Mouse (Mus musculus) hindbrain, embryonic 12.5 days (tissue): ENCODE results near the gene Usp20. TPM values are rescaled to one million over a fixed set of nuclear protein-coding genes. Genes with fewer than 3 reads are reported as not detected.

ENCODE experiments used
- ATAC-seq: fragments of 200-750 bp; cut with Nextera tagmentation; 2 replicates; pipeline ENCODE4 v1.8.0; 2017; ENCODE audit warnings: moderate TSS enrichment; ENCODE audit not compliant: low FRiP score
- H3K27ac ChIP-seq: fragments of 300-500 bp; sonication (generic); 2 replicates; pipeline ENCODE4 v1.5.1; 2016; ENCODE audit warnings: mild to moderate bottlenecking
- H3K27me3 ChIP-seq: fragments of 300-500 bp; sonication (generic); 2 replicates; pipeline ENCODE4 v1.6.1; 2016; ENCODE audit warnings: mild to moderate bottlenecking
- H3K36me3 ChIP-seq: fragments of 300-500 bp; sonication (generic); 2 replicates; pipeline ENCODE4 v1.6.1; 2016; ENCODE audit warnings: mild to moderate bottlenecking
- H3K4me1 ChIP-seq: fragments of 300-500 bp; sonication (generic); 2 replicates; pipeline ENCODE4 v1.6.1; 2016
- H3K4me2 ChIP-seq: fragments of 300-500 bp; sonication (generic); replicated peaks from 2 replicates; pipeline ENCODE4 v1.6.1; 2016; ENCODE audit warnings: mild to moderate bottlenecking
- H3K4me3 ChIP-seq: fragments of 300-500 bp; sonication (generic); 2 replicates; pipeline ENCODE4 v1.5.1; 2016; ENCODE audit warnings: mild to moderate bottlenecking
- H3K9ac ChIP-seq: fragments of 300-500 bp; sonication (generic); 2 replicates; pipeline ENCODE4 v1.6.1; 2016; ENCODE audit warnings: mild to moderate bottlenecking, moderate library complexity
- H3K9me3 ChIP-seq: fragments of 300-500 bp; sonication (generic); replicated peaks from 2 replicates; pipeline ENCODE4 v1.6.1; 2016; ENCODE audit warnings: mild to moderate bottlenecking
- WGBS: fragments of 180-500 bp; shearing (Covaris S2); methylation state at CpG from one replicate; pipeline ENCODE4 v1.1.7; 2016; 5-methylcytosine and 5-hydroxymethylcytosine counted together
- polyA plus RNA-seq: library from polyadenylated mRNA; unstranded; fragments of >200 nt; fragmentation: Nextera tagmentation; extraction: Ambion mirVana; gene quantifications from 2 replicates; pipeline ENCODE4 v1.2.1, GENCODE M21; 2016

Gene Usp20
- polyA plus RNA-seq, 1 experiment from 2014 or later, result 37.9 TPM

DNA sequence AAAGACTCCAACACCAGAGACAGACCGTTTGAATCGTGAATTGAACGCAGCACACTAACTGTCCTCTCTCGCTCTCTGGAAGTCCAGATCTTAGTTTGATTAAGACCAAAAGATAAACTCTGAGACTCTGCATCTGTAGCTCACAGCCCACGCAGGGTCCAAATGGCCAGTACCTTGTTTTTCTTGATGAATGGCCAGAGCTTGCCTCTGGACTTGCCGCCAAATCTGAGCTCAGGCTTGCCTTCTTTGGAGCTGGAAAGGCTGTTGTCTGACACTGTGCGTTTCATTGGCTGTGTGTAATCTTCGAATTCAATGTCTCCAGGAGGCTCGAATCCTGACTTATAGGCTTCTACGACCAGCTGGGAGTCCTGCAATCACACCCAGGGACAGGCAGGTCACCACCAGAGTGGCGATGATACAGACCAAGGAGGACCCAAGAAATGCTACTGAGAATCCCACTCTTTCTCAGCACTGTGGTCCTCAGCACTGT, 71.8 kb downstream of the Usp20 start:
- ATAC-seq, result no peak
- Histone ChIP-seq H3K4me3 (no peak overlapping the region), H3K27me3 (no peaks in the 10 kb centered on the region), H3K4me2 (no peak overlapping the region), H3K27ac (no peak overlapping the region), H3K36me3 (peaks cover 40% of the 10 kb centered on the region), H3K9me3 (no peaks in the 10 kb centered on the region), H3K9ac (no peak overlapping the region), H3K4me1 (no peaks in the 10 kb centered on the region)
- WGBS, result 93% methylated on average over 11 of the region's 11 CpGs

DNA sequence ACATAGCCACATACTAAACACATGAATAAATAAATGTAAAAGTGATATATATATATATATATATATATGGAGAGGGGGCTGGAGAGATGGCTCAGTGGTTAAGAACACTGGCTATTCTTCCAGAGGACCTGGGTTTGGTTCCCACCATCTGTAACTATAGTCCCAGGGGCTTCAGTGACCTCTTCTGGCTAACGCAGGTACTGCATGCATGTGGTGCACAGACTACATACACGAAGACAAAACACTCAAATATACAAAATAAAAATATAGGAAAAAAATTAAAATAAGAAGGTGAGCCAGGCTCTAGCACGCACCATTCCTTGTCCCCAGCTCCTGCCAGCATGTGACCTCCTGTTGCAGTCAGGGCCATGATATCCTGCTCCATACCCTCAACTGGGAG, 74.0 kb downstream of the Usp20 start:
- Histone ChIP-seq H3K36me3 (peaks cover 40% of the 10 kb centered on the region), H3K4me3 (no peak overlapping the region), H3K9ac (no peak overlapping the region), H3K4me2 (no peak overlapping the region), H3K27me3 (no peaks in the 10 kb centered on the region), H3K9me3 (no peaks in the 10 kb centered on the region), H3K27ac (no peak overlapping the region), H3K4me1 (no peaks in the 10 kb centered on the region)
- no peak for ATAC-seq
- 97% methylated on average over 3 of the region's 3 CpGs for WGBS

DNA sequence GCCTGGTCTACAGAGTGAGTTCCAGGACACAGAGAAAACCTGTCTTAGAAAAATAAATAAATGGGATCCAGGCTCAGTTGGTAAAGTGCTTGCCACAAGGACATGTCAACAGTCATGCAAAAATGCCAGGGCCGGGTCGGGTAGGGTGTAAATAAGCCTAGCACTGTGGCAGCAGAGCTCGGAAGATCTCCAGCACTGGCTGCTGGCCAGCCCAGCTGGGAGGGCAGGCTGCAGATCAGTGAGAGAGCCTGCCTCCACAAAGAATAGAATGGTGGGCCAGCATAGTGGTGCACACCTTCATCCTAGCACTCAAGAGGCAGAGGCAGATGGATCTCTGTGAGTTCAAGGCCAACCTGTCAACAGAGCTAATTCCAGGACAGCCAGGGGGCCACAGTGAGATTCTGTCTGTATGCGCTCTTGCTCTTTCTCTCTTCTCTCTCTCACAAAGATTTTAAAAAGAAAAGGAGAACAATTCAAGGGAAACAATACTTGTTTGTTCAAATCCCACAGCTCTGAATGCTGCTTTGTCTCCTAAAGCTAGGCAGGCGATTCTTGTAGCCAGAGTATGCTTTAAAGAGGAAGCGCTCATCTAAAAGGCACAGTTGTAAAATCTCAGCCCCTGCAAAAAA, 75.6 kb downstream of the Usp20 start:
- Histone ChIP-seq H3K4me2 (no peak overlapping the region), H3K4me1 (no peaks in the 10 kb centered on the region), H3K36me3 (peaks cover 33% of the 10 kb centered on the region), H3K9ac (no peak overlapping the region), H3K4me3 (no peak overlapping the region), H3K27ac (no peak overlapping the region), H3K27me3 (no peaks in the 10 kb centered on the region), H3K9me3 (no peaks in the 10 kb centered on the region)
- 69% methylated on average over 6 of the region's 6 CpGs for WGBS
- ATAC-seq, result no peak

DNA sequence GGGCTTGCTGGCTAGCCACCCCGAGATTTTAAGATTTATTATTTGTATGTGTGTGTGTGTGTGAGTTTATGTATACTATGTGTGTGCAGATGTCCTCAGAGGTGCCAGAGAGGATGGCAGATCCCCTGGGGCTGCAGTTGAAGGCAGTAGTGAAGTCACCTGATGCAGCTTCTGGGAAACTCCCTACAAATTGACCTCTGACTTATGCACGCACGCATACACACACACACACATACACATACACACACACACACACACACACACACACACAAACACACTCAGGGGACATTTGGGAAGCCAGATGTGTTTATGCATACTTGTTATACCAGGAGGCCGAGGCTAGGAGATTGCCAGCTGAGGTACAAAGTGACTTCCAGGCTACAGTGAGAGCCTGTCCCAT, 76.4 kb downstream of the Usp20 start:
- Histone ChIP-seq H3K9ac (no peak overlapping the region), H3K4me1 (no peaks in the 10 kb centered on the region), H3K27me3 (no peaks in the 10 kb centered on the region), H3K36me3 (peaks cover 27% of the 10 kb centered on the region), H3K4me3 (no peak overlapping the region), H3K9me3 (no peaks in the 10 kb centered on the region), H3K27ac (no peak overlapping the region), H3K4me2 (no peak overlapping the region)
- WGBS, result 94% methylated on average over 4 of the region's 4 CpGs
- ATAC-seq, result no peak

DNA sequence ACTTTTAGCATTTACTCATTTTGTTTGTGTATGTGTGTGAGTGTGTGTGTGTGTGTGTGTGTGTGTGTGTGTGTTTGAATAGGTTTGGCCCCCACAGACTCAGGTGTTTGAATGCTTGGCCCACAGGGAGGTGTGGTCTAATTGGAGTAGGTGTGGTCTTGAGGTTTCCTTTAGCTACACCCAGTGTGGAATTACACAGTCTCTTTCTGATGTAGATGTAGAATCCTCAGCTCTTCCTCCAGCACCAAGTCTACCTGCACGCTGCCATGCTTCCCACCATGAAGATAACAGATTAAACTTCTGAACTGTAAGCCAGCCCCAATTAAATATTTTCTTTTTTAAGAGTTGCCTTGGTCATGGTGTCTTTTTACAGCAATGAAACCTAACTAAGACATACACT, 78.2 kb downstream of the Usp20 start:
- no peaks in the 10 kb centered on the region for H3K4me1 ChIP-seq
- 100% methylated on average over 1 of the region's 1 CpGs for WGBS
- H3K4me3 ChIP-seq, result no peak overlapping the region
- ATAC-seq, result no peak
- H3K9me3 ChIP-seq, result no peaks in the 10 kb centered on the region
- peaks cover 17% of the 10 kb centered on the region for H3K36me3 ChIP-seq
- no peak overlapping the region for H3K9ac ChIP-seq
- H3K27ac ChIP-seq, result no peak overlapping the region
- no peaks in the 10 kb centered on the region for H3K27me3 ChIP-seq
- no peak overlapping the region for H3K4me2 ChIP-seq

DNA sequence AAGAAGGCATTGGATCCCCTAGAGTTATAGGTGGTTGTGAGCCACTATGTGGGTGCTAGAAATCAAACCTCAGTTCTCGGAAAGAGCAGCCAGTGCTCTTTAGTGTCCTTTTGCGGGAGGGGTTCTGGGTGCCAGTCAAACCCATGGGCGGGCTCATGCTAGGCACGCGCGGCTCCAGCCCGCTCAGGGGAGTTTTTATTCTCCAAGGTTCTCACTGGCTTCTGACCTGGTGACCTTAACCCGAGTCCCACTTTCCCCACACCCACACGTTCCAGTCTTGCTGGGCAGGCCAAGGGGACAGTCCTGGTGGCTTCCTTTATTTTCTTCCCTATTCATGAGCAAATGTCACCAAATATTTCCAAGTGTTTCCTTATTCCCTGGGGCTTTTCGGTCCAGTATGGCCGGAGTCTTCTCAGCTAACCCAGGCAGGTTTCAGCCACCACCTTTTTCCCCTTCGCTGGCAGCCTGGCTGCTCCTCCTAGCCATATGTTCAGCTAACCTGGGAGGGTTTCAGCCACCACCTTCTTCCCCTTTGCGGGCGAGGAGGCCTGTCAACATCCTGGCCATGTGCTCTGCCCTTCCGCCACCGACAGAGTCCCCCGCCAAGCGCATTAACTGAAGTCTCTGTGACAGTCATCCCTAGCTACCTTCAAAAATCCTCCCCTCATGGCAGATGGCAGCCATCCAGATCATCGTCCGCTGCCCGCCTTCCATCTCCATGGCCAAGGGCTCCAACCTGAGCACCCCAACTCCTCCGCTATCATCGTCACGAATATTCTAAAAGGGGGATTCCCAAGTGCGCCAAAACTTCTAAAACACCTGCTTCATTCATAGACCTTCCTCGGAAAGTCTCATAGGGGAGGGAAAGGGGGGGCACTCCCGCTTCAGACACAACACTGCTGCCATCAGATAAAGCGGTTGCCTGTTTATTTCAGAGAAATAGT, 79.0 kb downstream of the Usp20 start:
- ATAC-seq, result no peak
- Histone ChIP-seq H3K9me3 (no peaks in the 10 kb centered on the region), H3K27me3 (no peaks in the 10 kb centered on the region), H3K9ac (no peak overlapping the region), H3K27ac (no peak overlapping the region), H3K4me3 (no peak overlapping the region), H3K36me3 (peaks cover 9% of the 10 kb centered on the region), H3K4me1 (no peaks in the 10 kb centered on the region), H3K4me2 (no peak overlapping the region)
- 83% methylated on average over 28 of the region's 28 CpGs for WGBS

DNA sequence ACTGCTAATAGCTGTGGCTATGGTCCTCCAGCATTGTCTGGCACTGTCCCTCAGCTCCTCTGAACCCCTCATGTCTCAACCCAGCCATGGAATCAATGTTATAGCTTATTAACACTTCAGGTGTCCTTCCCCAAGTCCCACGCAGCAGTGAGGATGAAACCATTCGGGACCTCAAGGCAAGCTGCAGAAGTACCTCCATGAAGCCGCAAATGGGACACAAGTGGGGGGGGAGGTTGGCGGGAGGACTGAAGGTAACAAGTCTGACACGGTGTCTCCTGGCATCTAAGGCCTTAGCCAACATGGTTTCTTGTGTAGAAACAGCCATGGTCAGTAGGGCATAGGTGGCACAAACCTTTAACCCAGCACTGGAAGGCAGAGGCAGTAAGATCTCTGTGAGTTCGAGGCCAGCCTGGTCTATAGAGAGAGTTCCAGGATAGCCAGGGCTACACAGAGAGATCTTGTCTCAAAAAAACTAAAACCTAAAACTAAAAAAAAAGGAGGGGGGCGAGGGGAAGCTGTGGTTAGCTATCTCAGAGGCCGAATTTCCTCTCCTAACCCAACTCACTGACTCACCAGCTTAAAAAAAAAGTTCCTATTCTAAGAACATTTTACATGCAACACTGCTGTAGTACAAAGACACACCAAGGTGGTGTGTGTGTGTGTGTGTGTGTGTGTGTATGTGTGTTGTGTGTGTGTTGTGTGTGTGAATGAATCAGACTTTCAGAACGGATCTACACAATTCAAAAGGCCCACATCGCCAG, 80.0 kb downstream of the Usp20 start:
- no peak overlapping the region for H3K27ac ChIP-seq
- 94% methylated on average over 10 of the region's 10 CpGs for WGBS
- peaks cover 2% of the 10 kb centered on the region; the same call in 1 of the 2 replicates for H3K36me3 ChIP-seq
- H3K4me3 ChIP-seq, result no peak overlapping the region
- no peak overlapping the region for H3K9ac ChIP-seq
- no peak overlapping the region for H3K4me2 ChIP-seq
- H3K4me1 ChIP-seq, result peaks cover 5% of the 10 kb centered on the region; the same call in 1 of the 2 replicates
- no peaks in the 10 kb centered on the region for H3K9me3 ChIP-seq
- ATAC-seq, result no peak
- no peaks in the 10 kb centered on the region for H3K27me3 ChIP-seq

DNA sequence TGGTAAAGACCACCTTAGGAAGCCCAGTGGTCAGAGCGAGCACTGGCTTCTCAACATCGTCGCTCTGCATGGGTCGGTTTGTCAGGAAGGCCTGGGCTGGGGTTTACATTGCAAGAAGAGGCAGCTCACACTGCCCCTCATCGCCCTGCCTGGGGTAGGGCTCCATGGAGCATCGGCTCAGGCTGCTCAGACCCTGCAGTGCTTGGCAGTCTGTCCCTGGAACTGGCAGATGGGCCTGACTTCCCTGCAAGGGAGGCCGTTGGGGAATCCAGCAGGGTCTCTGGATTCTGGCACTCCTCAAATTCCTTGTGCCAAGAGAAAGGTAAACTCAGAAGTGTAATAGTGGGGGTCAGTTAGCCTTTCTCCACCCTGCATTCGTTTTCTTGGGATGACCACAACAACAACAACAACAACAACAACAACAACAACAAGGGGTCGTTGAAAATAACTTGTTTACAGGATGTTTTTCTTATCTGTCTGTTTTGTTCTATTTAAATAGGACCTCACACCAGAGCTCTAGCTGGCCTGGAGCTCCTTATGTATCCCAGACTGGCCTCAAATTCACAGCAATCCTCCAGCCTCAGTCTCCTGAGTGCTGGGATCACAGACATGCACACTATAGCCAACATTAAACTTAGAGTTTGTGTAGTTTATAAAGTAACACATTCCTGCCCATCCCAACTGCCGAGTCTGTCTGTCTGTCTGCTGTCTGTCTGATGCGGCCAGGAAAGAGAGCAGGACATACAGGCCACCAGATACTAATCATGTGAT, 84.1 kb downstream of the Usp20 start:
- peaks cover 22% of the 10 kb centered on the region for H3K4me1 ChIP-seq
- ATAC-seq, result no peak
- H3K9ac ChIP-seq, result no peak overlapping the region
- H3K4me2 ChIP-seq, result no peak overlapping the region
- 83% methylated on average over 11 of the region's 11 CpGs for WGBS
- no peaks in the 10 kb centered on the region for H3K9me3 ChIP-seq
- peak overlapping the region; percentile 88; the same call in 1 of the 2 replicates for H3K27ac ChIP-seq
- H3K36me3 ChIP-seq, result peaks cover 2% of the 10 kb centered on the region; the same call in 1 of the 2 replicates
- no peak overlapping the region for H3K4me3 ChIP-seq
- H3K27me3 ChIP-seq, result no peaks in the 10 kb centered on the region

DNA sequence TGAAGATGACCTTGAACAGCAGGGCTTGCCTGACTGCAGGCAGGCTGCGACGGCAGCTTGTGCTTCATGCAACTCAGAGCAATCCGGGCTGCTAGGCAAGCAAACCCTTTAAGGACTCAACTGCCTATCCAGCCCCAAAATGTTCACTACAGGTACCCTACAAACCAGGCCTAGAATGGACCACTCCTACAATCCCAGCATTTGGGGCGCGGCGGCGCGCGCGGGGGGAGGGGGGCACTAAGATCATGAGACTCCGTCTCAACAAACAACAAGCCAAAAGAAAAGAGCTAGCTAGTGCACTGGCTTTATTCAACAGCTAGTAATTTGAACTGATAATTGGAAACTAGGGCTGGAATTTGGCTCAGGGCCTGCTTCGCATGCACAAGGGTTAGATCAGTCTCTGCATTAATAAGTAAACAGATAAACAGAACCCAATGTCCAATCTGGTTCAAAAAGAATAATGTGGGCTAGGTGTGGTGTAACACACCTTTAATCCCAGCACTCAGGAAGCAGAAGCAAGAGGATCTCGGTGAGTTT, 85.0 kb downstream of the Usp20 start:
- H3K9ac ChIP-seq, result 0 out of 2 replicates have a peak overlapping the region, but pooled peaks have one; percentile 18
- H3K4me1 ChIP-seq, result peaks cover 22% of the 10 kb centered on the region
- WGBS, result 81% methylated on average over 13 of the region's 13 CpGs
- H3K4me3 ChIP-seq, result no peak overlapping the region
- peak overlapping the region; percentile 88 for H3K27ac ChIP-seq
- no peaks in the 10 kb centered on the region for H3K9me3 ChIP-seq
- no peaks in the 10 kb centered on the region for H3K27me3 ChIP-seq
- no peak for ATAC-seq
- peaks cover 2% of the 10 kb centered on the region; the same call in 1 of the 2 replicates for H3K36me3 ChIP-seq
- no peak overlapping the region for H3K4me2 ChIP-seq

DNA sequence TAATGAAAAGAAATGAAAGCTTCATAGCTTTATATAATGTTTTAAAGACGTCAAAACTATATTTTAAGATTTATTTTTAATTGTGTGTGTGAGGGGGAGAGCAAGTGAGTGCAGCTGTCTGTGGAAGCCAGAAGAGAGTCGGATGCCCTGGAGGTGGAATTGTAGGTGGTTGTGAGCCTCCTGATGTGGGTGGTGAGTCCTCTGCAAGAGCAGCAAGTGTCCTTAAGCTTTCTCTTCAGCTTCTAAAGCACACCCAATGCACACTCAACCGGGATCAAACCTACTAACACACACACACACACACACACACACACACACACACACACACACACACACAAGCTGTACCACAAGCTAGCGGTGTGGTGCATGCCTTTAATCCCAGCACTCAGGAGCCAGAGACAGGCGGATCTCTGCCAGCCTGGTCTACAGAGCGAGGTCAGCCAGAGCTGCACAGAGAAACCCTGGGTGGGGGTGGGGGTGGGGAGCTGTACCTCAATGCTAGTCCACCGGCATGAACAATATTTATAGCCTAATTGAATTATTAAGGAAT, 85.7 kb downstream of the Usp20 start:
- no peaks in the 10 kb centered on the region for H3K27me3 ChIP-seq
- H3K27ac ChIP-seq, result peak overlapping the region; percentile 88
- 0 out of 2 replicates have a peak, but pooled peaks cover 3% of the 10 kb centered on the region for H3K9me3 ChIP-seq
- H3K4me1 ChIP-seq, result peaks cover 22% of the 10 kb centered on the region
- WGBS, result 44% methylated on average over 6 of the region's 7 CpGs
- H3K36me3 ChIP-seq, result peaks cover 7% of the 10 kb centered on the region
- 0 out of 2 replicates have a peak overlapping the region, but pooled peaks have one; percentile 20 for H3K9ac ChIP-seq
- peak; percentile 58 for ATAC-seq
- no peak overlapping the region for H3K4me3 ChIP-seq
- H3K4me2 ChIP-seq, result 0 out of 2 replicates have a peak overlapping the region, but pooled peaks have one; percentile 9
